Mouse (Mus musculus): ENCODE data around the gene Tmod3.
"Not testable (repeated sequence)": the region's sequence is repeated elsewhere in the genome, so short reads cannot be mapped to it uniquely, and the experiment has no call there.

The Tmod3 gene

GRCm38 (mm10) chr9:75558360-75558759 lies 1.1 kb downstream of the Tmod3 start:
- no peak for DNase-seq (ENCODE audit: low read depth, low spot score)

- DNase-seq (ENCODE audit: low read depth, low spot score), result peak; percentile 23
Observed at GRCm38 (mm10) chr9:75553719-75554118, 5.7 kb downstream of the Tmod3 start.

- DNase-seq (ENCODE audit: low read depth, low spot score), result no peak
Observed at GRCm38 (mm10) chr9:75551342-75551741, 8.1 kb downstream of the Tmod3 start.

GRCm38 (mm10) chr9:75549010-75549409 lies 10.4 kb downstream of the Tmod3 start:
- no peak for DNase-seq (ENCODE audit: low read depth, low spot score)

GRCm38 (mm10) chr9:75546885-75547553 lies 12.4 kb downstream of the Tmod3 start:
- peak; percentile 58 for DNase-seq (ENCODE audit: low read depth, low spot score)

GRCm38 (mm10) chr9:75545514-75545913 lies 13.9 kb downstream of the Tmod3 start:
- no peak for DNase-seq (ENCODE audit: low read depth, low spot score)

- DNase-seq (ENCODE audit: low read depth, low spot score), result no peak
Observed at GRCm38 (mm10) chr9:75541497-75541896, 18.0 kb downstream of the Tmod3 start.

GRCm38 (mm10) chr9:75536422-75536821 lies 23.0 kb downstream of the Tmod3 start:
- no peak for DNase-seq (ENCODE audit: low read depth, low spot score)

GRCm38 (mm10) chr9:75534431-75534962 lies 25.0 kb downstream of the Tmod3 start:
- no peak for DNase-seq (ENCODE audit: low read depth, low spot score)

GRCm38 (mm10) chr9:75532989-75533388 lies 26.5 kb downstream of the Tmod3 start:
- not testable (repeated sequence) for DNase-seq (ENCODE audit: low read depth, low spot score)

GRCm38 (mm10) chr9:75532461-75532860 lies 27.0 kb downstream of the Tmod3 start:
- DNase-seq (ENCODE audit: low read depth, low spot score), result no peak

GRCm38 (mm10) chr9:75529358-75529757 lies 30.1 kb downstream of the Tmod3 start:
- DNase-seq (ENCODE audit: low read depth, low spot score), result no peak

GRCm38 (mm10) chr9:75528096-75528495 lies 31.4 kb downstream of the Tmod3 start:
- peak; percentile 59 for DNase-seq (ENCODE audit: low read depth, low spot score)

GRCm38 (mm10) chr9:75527368-75528059 lies 31.9 kb downstream of the Tmod3 start:
- DNase-seq (ENCODE audit: low read depth, low spot score), result no peak

- DNase-seq (ENCODE audit: low read depth, low spot score), result no peak
Observed at GRCm38 (mm10) chr9:75523646-75524045, 35.8 kb downstream of the Tmod3 start.

- DNase-seq (ENCODE audit: low read depth, low spot score), result no peak
Observed at GRCm38 (mm10) chr9:75522217-75522616, 37.2 kb downstream of the Tmod3 start.

- no peak for DNase-seq (ENCODE audit: low read depth, low spot score)
Observed at GRCm38 (mm10) chr9:75521788-75522187, 37.7 kb downstream of the Tmod3 start.

GRCm38 (mm10) chr9:75520940-75521339 lies 38.5 kb downstream of the Tmod3 start:
- no peak for DNase-seq (ENCODE audit: low read depth, low spot score)

- no peak for DNase-seq (ENCODE audit: low read depth, low spot score)
Observed at GRCm38 (mm10) chr9:75517751-75518150, 41.7 kb downstream of the Tmod3 start.

GRCm38 (mm10) chr9:75515464-75516113 lies 43.9 kb downstream of the Tmod3 start:
- DNase-seq (ENCODE audit: low read depth, low spot score), result peak; percentile 79

GRCm38 (mm10) chr9:75511236-75511939 lies 48.1 kb downstream of the Tmod3 start:
- no peak for DNase-seq (ENCODE audit: low read depth, low spot score)

- DNase-seq (ENCODE audit: low read depth, low spot score), result no peak
Observed at GRCm38 (mm10) chr9:75504311-75504710, 55.1 kb downstream of the Tmod3 start.
